Mouse (Mus musculus) spleen, adult 10 weeks (tissue): ENCODE results near the gene Gm10234. TPM values are rescaled to one million over a fixed set of nuclear protein-coding genes. Genes with fewer than 3 reads are reported as not detected.

Source experiments
- polyA plus RNA-seq: library from polyadenylated mRNA; stranded (reverse); fragments of 350-450 nt; fragmentation: Illumina TruSeq; extraction: RNeasy Lipid Tissue Mini Kit (QIAGEN cat#74804); gene quantifications from one replicate; pipeline ENCODE4 v1.2.3, GENCODE M21; 2015; ENCODE audit warnings: low replicate concordance; ENCODE audit not compliant: insufficient read depth

Gm10234 gene
- polyA plus RNA-seq = not detected

DNA sequence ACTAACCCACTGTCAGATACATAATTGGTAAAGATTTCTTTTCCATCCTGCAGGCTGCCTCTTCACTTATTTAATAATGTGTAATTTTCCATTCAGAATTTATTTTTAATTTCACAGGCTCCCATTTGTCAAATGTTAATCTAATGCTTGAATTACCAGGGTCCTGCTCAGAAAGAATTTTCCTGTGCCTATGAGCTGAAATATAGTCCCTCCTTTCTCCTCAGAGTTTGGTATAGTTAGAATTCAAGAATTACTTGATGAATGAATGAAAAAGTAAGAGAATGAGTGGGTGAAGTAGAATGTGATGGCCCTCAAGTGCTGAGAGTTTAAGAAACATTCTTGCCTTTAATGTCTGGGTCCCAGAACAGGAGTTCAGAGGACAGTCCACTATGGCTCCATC is at the start of gene Gm10234:
Gene Gm10234 (plus strand): TSS at position 301 of the 400 bp plus-strand sequence.

Other genes with a start within 250 kb of the Gm10234 start
- 9.3 TPM for gene Kbtbd8, start 204.9 kb upstream of the Gm10234 start, polyA plus RNA-seq